Mouse (Mus musculus): ENCODE data around the gene Nhlh2.

Gene Nhlh2

GRCm38 (mm10) chr3:102025659-102026058 lies 15.8 kb downstream of the Nhlh2 start:
- no peak for DNase-seq

- no peak for DNase-seq
These were observed 18.0 kb downstream of the Nhlh2 start for GRCm38 (mm10) chr3:102027880-102028279.

- no peak for DNase-seq
These were observed 27.9 kb downstream of the Nhlh2 start for GRCm38 (mm10) chr3:102037806-102038205.

DNA sequence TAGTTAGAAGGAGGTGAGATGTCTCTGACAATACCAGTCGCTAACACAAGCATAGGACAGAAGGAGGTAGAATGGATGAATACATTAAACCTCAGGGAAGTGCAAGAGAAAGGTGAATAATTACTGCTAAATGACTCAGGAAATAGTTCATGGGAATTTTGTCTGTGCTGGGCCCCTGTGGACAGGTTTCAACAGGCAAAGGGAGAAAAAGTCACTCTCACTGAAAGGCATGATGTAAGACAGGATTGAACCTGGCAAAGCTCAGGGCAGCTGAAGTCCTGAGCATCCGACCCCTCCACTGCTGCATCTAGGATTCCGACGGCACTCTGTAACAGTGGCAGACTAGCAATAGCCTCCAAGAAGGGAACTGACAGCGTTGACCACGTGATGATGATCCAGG lies 28.7 kb downstream of the Nhlh2 start:
- DNase-seq: no peak

- DNase-seq: no peak
These were observed 31.8 kb downstream of the Nhlh2 start for GRCm38 (mm10) chr3:102041632-102042031.

GRCm38 (mm10) chr3:102045071-102045470 lies 35.2 kb downstream of the Nhlh2 start:
- DNase-seq: no peak

DNA sequence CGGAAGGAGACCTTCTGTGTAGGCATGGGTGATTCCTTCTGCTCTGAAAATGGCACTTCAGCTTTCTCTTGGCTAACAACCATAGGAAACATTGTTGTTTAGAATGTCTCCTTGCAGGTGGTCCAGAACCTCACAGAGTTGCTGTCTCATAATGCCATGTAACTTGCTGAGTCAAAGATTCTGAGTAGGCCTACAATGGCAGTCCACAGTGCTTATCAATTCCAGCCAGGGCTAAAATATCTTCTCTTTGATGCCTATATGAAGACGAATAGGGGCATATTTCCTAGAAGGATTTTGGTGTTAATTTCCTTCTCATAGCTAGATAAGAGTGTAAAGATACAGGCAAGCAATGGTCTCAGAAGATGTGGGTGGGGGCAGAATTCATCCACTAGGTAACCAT lies 37.7 kb downstream of the Nhlh2 start:
- no peak for DNase-seq

DNA sequence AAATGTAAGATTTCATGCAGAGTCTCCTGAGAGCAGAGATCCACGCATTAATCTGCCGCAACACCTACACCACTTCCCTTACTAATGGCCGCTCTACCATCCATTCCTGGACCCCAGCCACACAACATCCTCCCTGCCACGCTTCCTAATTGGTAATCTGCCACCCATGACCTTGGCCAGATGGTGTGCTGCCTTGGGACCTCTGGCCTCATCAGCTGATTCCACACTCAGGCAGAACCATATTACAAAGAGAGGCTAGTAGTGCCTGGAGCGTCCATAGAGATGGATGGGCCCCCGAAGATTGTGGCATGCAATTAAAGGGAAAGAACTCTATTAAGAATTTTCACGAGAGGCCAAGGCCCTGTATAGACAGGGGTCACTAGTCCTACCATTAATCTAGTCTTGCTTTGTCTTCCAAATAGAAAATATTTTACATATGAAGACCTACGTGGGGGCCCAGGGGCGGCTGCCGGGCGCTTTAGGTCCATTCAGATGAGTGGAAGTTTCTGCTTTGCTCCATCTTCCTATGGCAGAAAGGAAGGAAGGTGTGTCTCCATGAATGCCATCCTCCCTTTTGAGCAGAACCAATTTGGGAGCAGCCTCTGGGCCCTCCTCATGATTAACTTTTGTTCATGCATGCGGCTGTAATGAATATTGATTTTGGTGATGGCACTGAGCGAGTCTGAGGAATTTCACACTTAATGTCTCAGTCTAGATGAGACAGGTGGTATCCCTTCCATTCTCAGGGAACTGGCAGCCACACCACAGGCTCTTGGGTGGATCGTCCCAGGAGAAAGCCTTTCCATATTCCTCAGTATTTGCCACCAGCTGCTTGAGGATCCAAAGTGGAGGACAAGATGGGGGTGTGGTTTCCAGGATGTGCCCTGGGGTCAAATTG lies 39.6 kb downstream of the Nhlh2 start:
- DNase-seq: no peak

DNA sequence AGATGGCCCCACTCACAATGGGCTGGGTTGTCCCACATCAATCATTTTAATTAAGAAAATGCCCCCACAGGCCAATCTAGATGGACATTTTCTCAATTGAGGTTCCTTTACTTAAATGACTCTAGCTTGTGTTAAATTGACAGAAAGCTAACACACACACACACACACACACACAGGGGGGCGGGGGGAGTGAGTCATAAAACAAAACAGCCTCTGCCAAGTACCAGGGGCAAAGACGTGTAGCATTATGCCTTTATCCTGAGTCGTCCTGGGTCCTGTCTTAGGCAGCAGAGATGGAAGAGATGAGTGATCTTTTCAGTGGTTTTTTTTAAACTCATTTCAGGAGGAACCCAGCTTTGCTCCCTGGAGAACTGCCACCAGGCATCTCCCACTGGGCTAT lies 42.2 kb downstream of the Nhlh2 start:
- DNase-seq: no peak

DNA sequence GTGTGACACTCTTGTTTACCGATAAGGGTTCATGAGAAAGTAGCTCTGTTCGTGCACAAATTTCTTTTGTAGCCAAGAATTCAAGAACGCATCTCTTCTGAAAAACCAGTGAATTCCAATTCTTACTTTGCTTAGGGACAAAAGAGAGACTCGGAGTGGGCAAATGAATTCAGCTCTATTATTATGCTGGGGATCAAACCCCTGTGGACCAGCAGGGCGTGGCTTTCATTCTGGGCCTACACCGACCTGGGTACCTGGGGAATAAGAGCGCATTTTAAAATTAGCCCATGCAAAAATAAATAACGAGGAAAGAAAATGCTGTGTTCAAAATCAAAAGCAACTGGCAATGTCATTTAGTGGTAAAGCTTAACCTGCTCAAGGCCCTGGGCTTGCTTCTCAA lies 43.4 kb downstream of the Nhlh2 start:
- DNase-seq: no peak

GRCm38 (mm10) chr3:102055878-102056277 lies 46.0 kb downstream of the Nhlh2 start:
- no peak for DNase-seq

DNA sequence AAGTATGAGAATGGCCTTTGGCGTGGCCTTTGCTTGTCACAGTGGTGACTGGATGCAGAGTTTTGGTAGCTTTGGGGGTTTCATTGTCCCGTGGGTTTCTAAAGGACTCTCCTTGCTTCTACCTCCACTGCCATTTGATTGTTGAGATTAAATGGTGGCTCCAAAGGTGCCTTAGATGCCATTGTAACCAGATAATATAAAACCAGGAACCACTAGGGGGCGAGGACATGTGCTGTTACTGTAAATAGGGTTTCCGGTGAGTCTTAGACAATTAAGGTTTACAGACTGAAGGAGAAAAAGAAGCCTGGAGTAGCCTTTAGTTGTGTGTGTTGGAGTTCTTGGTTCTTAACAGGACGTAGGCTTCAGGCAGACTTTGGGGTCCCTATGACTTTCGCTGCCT lies 50.2 kb downstream of the Nhlh2 start:
- no peak for DNase-seq

GRCm38 (mm10) chr3:102061923-102062670 lies 52.2 kb downstream of the Nhlh2 start:
- DNase-seq: peak; percentile 6

DNA sequence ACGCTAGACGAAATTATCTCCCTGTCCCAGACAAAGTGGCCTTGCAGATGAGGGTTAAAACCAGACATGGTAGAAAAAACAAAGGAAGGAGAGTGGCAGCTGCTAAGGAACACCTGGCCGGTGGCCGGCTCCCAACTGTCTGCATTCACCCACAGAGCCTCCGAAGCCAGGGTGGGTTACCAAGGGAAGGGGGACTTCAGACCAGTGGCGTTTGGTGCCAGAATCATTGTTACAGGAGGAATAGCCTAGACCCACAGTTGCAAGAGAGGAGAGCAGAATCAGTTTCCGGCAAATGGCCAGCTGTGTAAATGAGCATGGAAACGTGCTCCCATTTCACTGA lies 52.8 kb downstream of the Nhlh2 start:
- DNase-seq: no peak

DNA sequence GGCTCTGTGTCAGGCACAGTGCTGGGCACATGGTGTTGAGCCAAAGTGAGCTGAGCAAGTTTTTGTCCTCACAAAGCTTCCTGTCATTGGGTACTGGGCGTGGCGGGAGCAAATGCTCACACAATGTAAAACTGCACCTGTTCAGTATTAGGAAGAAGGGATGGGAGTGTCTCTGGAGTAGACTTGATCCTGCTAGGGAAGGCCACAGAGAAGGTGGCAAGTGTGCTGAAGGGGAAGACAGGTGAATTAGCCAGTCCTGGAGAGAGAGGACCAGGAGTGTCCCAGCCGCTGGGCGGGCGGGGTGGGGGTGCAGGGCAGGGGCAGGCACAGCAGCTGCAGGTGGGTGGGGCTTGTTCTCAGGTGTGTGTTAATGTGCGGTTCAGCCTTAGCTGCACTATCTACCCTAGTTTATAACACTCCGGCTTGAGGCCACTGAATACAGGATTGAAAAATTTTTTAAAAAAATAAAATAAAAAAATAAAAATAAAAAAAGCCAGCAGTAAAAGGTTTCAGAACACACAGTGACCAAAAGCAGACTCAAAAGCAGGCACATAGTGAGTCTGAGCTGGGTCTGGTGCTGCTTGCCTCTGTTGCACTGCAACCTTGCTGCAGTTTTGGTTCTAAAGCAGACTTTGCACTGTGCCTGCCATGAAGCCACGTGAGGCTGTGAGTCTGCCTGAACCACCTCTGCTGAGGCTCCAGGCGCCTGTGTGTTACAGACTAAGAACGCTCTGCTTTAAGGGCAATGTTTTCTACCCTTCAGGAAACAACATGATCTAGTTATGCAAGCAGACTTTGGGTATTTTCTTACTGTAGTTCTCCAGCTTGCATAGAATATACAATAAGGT lies 53.6 kb downstream of the Nhlh2 start:
- DNase-seq: no peak

DNA sequence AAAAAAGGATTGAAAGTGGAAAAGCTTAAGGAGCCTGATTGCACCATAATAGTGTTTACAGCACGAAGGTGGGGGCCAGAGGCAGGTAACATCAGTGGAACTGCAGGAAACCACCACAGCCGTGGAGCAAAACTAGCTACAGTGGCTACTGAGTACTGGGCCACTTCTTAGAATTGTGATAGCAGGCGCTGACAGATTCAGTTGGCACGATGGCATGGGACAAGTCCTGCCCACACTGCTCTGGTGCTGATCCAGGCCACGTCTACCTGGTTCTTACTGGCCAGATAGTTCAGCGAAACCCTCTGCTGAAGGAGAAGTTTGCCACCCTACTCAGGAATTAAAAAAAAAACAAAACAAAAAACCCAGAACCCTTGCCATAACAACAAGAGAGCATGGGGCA lies 54.7 kb downstream of the Nhlh2 start:
- DNase-seq: no peak

Data from thymus, adult 18-20 months (tissue).